Mouse (Mus musculus): ENCODE results near the gene Krt36. TPM values are rescaled to one million over a fixed set of nuclear protein-coding genes. Genes with fewer than 3 reads are reported as not detected.

Gene Krt36
- polyA plus RNA-seq, 1 experiment from 2014 or later: not detected

DNA sequence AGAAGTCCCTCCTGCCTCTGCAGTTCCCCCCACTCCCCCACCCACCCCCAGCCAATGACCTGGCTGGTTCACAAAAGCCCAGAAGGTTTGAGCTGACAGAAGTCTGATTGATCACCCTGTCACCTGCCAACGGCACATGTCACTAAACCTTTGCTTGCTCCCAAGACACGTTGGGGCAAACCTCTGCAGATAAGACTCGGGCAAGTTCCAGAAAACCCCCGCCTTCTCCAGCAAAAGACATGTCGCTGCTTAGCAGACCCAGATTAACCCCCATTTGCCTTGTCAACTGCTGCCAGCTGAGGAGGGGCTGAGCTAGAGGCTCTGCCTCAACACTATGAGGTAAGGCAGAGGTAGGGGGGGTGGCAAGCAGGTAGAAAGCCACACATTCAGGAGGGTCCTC is 31.1 kb upstream of the Krt36 start:
- no peak overlapping the region for H3K4me3 ChIP-seq (ENCODE audit: low read length)
- H3K27ac ChIP-seq (ENCODE audit: low read depth, low read length): no peak overlapping the region
- no peaks in the 10 kb centered on the region for H3K9me3 ChIP-seq (ENCODE audit: control insufficient read depth, low read length)
- no peaks in the 10 kb centered on the region for H3K27me3 ChIP-seq (replicated peaks; ENCODE audit: control insufficient read depth, insufficient read depth, low read length)
- no peaks in the 10 kb centered on the region for H3K36me3 ChIP-seq (ENCODE audit: control insufficient read depth, insufficient read depth, low read length)
- no peak for ATAC-seq
- H3K4me2 ChIP-seq (ENCODE audit: low read length): no peak overlapping the region
- 39% methylated on average over 5 of the region's 5 CpGs for WGBS
- peaks cover 3% of the 10 kb centered on the region for H3K4me1 ChIP-seq (ENCODE audit: control insufficient read depth, insufficient read depth, low read depth, low read length)
- H3K9ac ChIP-seq (ENCODE audit: low read depth, low read length): no peak overlapping the region

DNA sequence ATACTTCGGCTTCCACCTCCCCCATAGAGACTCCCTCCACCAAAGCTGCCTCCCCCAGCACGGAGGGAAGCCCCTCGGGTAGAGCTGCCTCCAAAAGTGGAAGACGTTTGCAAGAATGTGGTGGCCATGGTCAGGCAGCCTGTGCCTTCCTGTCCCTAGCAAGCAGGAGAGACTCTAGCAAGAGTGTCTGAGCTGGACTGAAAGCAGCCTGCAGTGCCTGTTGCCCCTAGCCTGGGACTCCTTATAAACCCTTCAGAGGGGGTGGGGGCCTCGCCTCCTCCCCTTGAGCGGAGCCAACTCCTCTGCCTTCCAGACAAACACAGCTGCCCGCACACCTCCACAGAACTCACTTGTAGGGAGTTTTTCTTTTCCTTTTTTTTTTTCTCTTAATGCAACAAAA is 30.3 kb upstream of the Krt36 start, which contains the start of gene Krt15:
Krt15 (minus strand) TSS at position 198 of the 400 bp plus-strand sequence.
- H3K4me2 ChIP-seq (ENCODE audit: low read length): no peak within 1 kb of the TSS
- H3K27me3 ChIP-seq (replicated peaks; ENCODE audit: control insufficient read depth, insufficient read depth, low read length): no peaks in the 10 kb centered on the region
- no peaks in the 10 kb centered on the region for H3K9me3 ChIP-seq (ENCODE audit: control insufficient read depth, low read length)
- H3K4me3 ChIP-seq (ENCODE audit: low read length): no peak within 1 kb of the TSS
- WGBS: 69% methylated on average over 7 of the region's 7 CpGs
- H3K36me3 ChIP-seq (ENCODE audit: control insufficient read depth, insufficient read depth, low read length): no peaks in the 10 kb centered on the region
- H3K4me1 ChIP-seq (ENCODE audit: control insufficient read depth, insufficient read depth, low read depth, low read length): peaks cover 3% of the 10 kb centered on the region
- no peak within 1 kb of the TSS for H3K9ac ChIP-seq (ENCODE audit: low read depth, low read length)
- ATAC-seq: no peak
- no peak within 1 kb of the TSS for H3K27ac ChIP-seq (ENCODE audit: low read depth, low read length)

DNA sequence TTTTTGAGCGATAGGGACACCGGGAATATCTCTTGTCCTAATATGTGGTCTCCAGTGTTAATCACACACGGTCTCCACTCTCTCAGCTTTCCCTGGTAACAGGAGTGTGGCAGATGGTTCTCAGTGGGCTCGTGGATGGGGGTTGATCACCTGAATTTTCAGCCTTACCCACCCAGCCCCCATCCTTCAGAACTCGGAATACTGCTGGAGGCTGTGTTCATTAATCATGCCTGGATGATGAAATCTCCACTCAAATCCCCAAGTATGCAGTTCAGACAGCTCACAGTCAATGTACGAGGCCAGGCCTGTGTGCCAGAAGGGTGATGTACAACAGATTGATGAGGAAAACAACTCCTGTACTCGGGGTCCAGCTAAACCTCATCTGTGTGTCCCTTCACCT is 19.5 kb upstream of the Krt36 start:
- 79% methylated on average over 7 of the region's 7 CpGs for WGBS
- Histone ChIP-seq H3K9ac (ENCODE audit: low read depth, low read length) (no peak overlapping the region), H3K4me3 (ENCODE audit: low read length) (no peak overlapping the region), H3K4me2 (ENCODE audit: low read length) (no peak overlapping the region), H3K27me3 (replicated peaks; ENCODE audit: control insufficient read depth, insufficient read depth, low read length) (no peaks in the 10 kb centered on the region), H3K36me3 (ENCODE audit: control insufficient read depth, insufficient read depth, low read length) (no peaks in the 10 kb centered on the region), H3K9me3 (ENCODE audit: control insufficient read depth, low read length) (no peaks in the 10 kb centered on the region), H3K4me1 (ENCODE audit: control insufficient read depth, insufficient read depth, low read depth, low read length) (no peaks in the 10 kb centered on the region), H3K27ac (ENCODE audit: low read depth, low read length) (no peak overlapping the region)
- no peak for ATAC-seq

DNA sequence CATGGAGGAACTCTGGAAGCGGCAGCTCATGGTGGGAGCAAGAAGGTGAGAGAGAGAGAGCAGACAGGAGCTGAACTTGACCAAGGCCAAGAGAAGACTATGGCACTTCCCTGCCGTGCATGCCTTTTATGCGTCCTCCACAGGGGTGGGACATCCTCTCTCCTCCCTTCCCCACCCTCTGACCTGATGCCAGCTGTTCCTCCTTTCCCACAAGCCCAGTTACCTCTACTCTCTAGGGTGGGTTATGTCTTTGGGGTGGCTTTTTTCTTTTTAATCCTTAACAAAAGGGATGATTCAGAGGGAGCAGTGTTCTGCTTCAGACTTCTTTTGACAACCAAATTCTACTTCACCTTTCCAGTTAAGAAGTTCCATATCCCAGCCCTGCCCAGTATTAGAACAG is 16.0 kb upstream of the Krt36 start, which contains the start of gene Krt13:
Krt13 (minus strand) TSS at position 101 of the 400 bp plus-strand sequence.
- 61% methylated on average over 3 of the region's 3 CpGs for WGBS
- H3K36me3 ChIP-seq (ENCODE audit: control insufficient read depth, insufficient read depth, low read length): no peaks in the 10 kb centered on the region
- no peaks in the 10 kb centered on the region for H3K4me1 ChIP-seq (ENCODE audit: control insufficient read depth, insufficient read depth, low read depth, low read length)
- no peak within 1 kb of the TSS for H3K27ac ChIP-seq (ENCODE audit: low read depth, low read length)
- no peak within 1 kb of the TSS for H3K4me2 ChIP-seq (ENCODE audit: low read length)
- no peaks in the 10 kb centered on the region for H3K27me3 ChIP-seq (replicated peaks; ENCODE audit: control insufficient read depth, insufficient read depth, low read length)
- H3K9ac ChIP-seq (ENCODE audit: low read depth, low read length): no peak within 1 kb of the TSS
- no peak within 1 kb of the TSS for H3K4me3 ChIP-seq (ENCODE audit: low read length)
- ATAC-seq: no peak
- H3K9me3 ChIP-seq (ENCODE audit: control insufficient read depth, low read length): no peaks in the 10 kb centered on the region

DNA sequence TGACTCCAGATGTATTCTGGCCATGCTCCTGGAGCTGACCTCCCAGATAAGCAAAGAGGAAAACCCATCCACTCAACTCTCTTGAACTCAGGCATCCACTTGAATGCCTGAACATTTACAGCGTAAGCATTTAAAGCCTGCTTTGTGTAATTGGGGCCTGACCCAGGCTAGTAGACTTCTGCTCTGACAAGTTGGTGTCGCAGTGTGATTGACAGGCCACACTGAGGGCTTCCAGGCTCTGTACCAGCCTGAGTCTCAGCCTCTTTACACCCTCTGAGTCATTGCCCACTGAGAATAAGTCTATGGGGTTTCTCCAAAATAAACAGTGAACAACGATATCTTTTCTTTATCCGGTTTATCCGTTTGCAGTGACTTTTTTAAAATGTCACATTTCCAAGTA is 14.9 kb upstream of the Krt36 start:
- Histone ChIP-seq H3K4me3 (ENCODE audit: low read length) (no peak overlapping the region), H3K9me3 (ENCODE audit: control insufficient read depth, low read length) (no peaks in the 10 kb centered on the region), H3K36me3 (ENCODE audit: control insufficient read depth, insufficient read depth, low read length) (no peaks in the 10 kb centered on the region), H3K27me3 (replicated peaks; ENCODE audit: control insufficient read depth, insufficient read depth, low read length) (no peaks in the 10 kb centered on the region), H3K27ac (ENCODE audit: low read depth, low read length) (no peak overlapping the region), H3K4me1 (ENCODE audit: control insufficient read depth, insufficient read depth, low read depth, low read length) (no peaks in the 10 kb centered on the region), H3K9ac (ENCODE audit: low read depth, low read length) (no peak overlapping the region), H3K4me2 (ENCODE audit: low read length) (no peak overlapping the region)
- no peak for ATAC-seq
- WGBS: 90% methylated on average over 5 of the region's 5 CpGs

DNA sequence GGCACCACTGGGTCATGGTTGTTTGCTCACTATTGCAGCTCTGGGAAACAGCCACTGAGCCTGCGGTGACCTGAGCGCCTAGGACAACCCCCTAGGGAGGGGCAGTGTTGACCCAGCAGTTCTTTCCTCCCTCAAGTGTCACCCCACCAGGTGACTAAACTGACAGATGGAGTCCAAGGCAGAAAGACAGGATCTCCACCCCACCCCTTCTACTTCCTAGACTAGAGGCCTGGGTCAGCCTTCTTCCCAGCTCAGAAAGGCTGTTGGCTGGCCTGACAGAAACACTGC is 8.3 kb upstream of the Krt36 start:
- H3K9ac ChIP-seq (ENCODE audit: low read depth, low read length): no peak overlapping the region
- H3K4me3 ChIP-seq (ENCODE audit: low read length): no peak overlapping the region
- H3K4me2 ChIP-seq (ENCODE audit: low read length): no peak overlapping the region
- WGBS: 80% methylated on average over 2 of the region's 2 CpGs
- H3K36me3 ChIP-seq (ENCODE audit: control insufficient read depth, insufficient read depth, low read length): no peaks in the 10 kb centered on the region
- no peaks in the 10 kb centered on the region for H3K27me3 ChIP-seq (replicated peaks; ENCODE audit: control insufficient read depth, insufficient read depth, low read length)
- ATAC-seq: no peak
- no peak overlapping the region for H3K27ac ChIP-seq (ENCODE audit: low read depth, low read length)
- H3K4me1 ChIP-seq (ENCODE audit: control insufficient read depth, insufficient read depth, low read depth, low read length): no peaks in the 10 kb centered on the region
- no peaks in the 10 kb centered on the region for H3K9me3 ChIP-seq (ENCODE audit: control insufficient read depth, low read length)

DNA sequence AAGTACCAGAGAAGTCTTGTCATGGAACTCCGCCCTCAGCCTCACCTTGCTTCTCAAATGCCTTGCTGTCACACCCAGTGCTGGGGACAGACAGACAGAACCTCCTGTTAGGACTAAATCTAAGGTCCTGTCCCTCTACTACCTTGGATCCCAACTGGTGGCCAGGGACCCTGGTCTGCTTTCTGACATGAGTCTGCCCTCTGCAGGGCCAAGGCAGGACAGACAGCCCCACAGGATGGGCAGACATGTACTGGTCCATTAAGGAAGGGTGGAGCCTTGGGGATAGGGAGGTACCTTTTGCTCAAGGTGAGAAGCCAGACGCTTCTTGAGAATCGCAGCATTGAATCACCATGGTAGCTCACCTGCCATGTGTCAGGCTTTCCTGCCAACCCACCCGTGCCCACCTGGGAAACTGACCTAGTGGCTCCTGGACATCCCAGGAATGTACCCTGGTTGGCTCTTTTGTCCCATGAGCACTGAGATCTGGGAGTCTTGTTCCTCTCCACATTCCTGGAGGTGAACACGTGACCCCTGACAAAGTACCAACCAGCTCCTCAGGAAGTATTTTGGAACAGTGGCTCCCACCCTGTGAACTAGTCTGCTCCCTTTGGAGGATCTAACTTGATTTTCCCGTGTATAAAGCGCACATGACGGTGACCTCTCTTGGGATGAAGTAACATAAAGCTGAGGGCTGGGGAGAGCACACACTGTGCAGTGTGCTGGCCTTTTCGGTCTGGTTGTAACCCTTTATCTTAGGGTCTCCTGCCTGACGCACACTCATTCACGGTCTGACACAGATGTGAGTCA is 7.7 kb upstream of the Krt36 start:
- no peaks in the 10 kb centered on the region for H3K4me1 ChIP-seq (ENCODE audit: control insufficient read depth, insufficient read depth, low read depth, low read length)
- no peak overlapping the region for H3K4me2 ChIP-seq (ENCODE audit: low read length)
- H3K9ac ChIP-seq (ENCODE audit: low read depth, low read length): no peak overlapping the region
- H3K27ac ChIP-seq (ENCODE audit: low read depth, low read length): no peak overlapping the region
- no peak for ATAC-seq
- no peak overlapping the region for H3K4me3 ChIP-seq (ENCODE audit: low read length)
- no peaks in the 10 kb centered on the region for H3K36me3 ChIP-seq (ENCODE audit: control insufficient read depth, insufficient read depth, low read length)
- no peaks in the 10 kb centered on the region for H3K9me3 ChIP-seq (ENCODE audit: control insufficient read depth, low read length)
- 84% methylated on average over 11 of the region's 11 CpGs for WGBS
- H3K27me3 ChIP-seq (replicated peaks; ENCODE audit: control insufficient read depth, insufficient read depth, low read length): no peaks in the 10 kb centered on the region

DNA sequence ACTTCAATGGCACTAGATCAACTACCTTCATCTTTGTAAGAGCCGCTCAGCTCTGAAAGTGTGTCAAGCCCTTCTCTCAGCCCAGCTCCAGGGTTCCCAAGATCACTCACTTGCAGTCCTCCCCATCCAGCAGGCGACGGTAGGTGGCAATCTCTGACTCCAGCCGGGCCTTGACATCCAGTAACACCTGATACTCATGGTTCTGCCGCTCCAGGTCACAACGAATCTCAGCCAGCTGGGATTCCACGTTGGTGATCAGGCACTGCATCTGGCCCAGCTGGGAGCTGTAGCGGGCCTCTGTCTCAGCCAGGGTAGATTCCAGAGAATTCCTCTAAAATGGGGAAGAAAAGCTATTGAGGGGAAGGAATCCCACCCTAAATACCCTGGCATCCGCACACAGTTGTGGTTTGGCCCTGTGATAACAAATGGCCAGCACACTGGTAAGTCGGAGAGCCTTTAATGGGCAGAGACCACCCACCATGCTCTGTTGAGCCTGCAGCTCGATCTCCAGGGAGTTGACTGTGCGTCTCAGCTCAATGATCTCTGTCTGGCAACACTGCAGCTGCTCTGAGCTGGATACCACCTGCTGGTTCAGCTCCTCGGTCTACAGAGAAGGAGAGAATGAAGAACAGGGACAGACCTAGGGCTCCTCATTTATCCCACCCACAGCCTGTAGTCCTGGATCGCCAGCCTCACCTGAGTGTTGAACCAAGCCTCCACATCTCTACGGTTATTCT is 2.6 kb downstream of the Krt36 start:
- Histone ChIP-seq H3K9me3 (ENCODE audit: control insufficient read depth, low read length) (no peaks in the 10 kb centered on the region), H3K27ac (ENCODE audit: low read depth, low read length) (no peak overlapping the region), H3K4me3 (ENCODE audit: low read length) (no peak overlapping the region), H3K27me3 (replicated peaks; ENCODE audit: control insufficient read depth, insufficient read depth, low read length) (no peaks in the 10 kb centered on the region), H3K4me2 (ENCODE audit: low read length) (no peak overlapping the region), H3K9ac (ENCODE audit: low read depth, low read length) (no peak overlapping the region), H3K36me3 (ENCODE audit: control insufficient read depth, insufficient read depth, low read length) (no peaks in the 10 kb centered on the region), H3K4me1 (ENCODE audit: control insufficient read depth, insufficient read depth, low read depth, low read length) (no peaks in the 10 kb centered on the region)
- ATAC-seq: no peak
- 67% methylated on average over 15 of the region's 15 CpGs for WGBS

DNA sequence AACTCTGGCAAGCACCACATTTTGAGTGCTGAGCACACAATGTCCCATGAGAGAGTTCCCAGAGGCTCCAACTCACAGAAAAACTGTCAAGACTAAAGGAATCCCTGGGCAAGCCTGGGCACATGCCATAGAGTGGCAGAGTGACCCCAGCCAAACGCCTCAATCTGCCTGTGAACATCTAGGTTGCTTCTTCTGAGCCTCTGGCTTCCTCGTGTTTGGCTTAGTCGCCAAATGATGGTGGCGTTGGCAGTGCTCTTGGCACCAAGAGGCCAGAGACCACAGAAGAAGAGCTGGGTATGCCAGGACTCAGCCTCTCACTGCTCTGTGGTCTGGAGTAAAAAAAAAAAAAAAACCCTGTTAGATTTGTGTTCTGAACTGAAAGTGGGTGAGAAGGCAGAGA is 5.0 kb downstream of the Krt36 start:
- no peak overlapping the region for H3K9ac ChIP-seq (ENCODE audit: low read depth, low read length)
- WGBS: 85% methylated on average over 4 of the region's 4 CpGs
- no peak overlapping the region for H3K4me2 ChIP-seq (ENCODE audit: low read length)
- no peaks in the 10 kb centered on the region for H3K4me1 ChIP-seq (ENCODE audit: control insufficient read depth, insufficient read depth, low read depth, low read length)
- H3K9me3 ChIP-seq (ENCODE audit: control insufficient read depth, low read length): no peaks in the 10 kb centered on the region
- no peak overlapping the region for H3K4me3 ChIP-seq (ENCODE audit: low read length)
- no peaks in the 10 kb centered on the region for H3K27me3 ChIP-seq (replicated peaks; ENCODE audit: control insufficient read depth, insufficient read depth, low read length)
- no peak overlapping the region for H3K27ac ChIP-seq (ENCODE audit: low read depth, low read length)
- ATAC-seq: no peak
- H3K36me3 ChIP-seq (ENCODE audit: control insufficient read depth, insufficient read depth, low read length): no peaks in the 10 kb centered on the region

Data from hindbrain, embryonic 16.5 days (tissue).